Mouse (Mus musculus) ovary, postnatal 36 days (tissue): Measurements from ENCODE around the gene St3gal3.
A peak's percentile ranks its signal among the peaks of the same experiment; 100 is the strongest.

ENCODE experiments used
- DNase-seq: peaks from one replicate; pipeline ENCODE4 v3.0.0; 2022; ENCODE audit warnings: low spot score, mixed read lengths

St3gal3 gene

GRCm38 (mm10) chr4:118019218-118019617 lies 115.5 kb downstream of the St3gal3 start:
- DNase-seq: no peak

GRCm38 (mm10) chr4:118017021-118017805 lies 117.5 kb downstream of the St3gal3 start:
- DNase-seq: no peak

DNA sequence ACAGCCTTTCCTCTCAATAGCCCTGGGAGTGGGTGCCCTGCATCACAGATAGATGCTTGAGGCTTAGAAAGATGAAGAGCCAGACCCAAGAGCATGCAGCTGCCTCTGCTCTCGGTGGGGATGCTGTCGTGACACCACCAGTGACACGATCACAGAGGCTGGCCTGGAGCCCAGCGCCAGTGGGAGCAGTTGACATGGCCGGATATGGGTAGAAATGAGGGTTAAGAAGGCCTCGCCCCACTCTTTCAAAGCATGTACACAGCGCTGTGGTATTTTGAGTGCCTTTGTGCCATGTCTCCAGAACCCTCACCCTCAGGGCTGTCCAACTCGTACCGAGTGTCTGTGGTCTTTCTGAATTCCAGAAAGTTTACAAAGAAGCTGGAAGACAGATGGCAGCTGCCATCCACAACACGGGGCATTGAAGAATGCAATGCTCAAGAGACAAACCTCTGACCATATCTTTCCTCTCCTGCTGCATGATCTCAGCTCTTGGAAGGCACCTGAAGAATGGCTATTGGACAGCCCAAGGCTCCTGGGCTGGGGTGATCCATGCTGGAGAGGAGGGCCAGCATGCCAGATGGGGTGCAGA lies 118.3 kb downstream of the St3gal3 start:
- DNase-seq: no peak

- DNase-seq: no peak
These were observed 119.1 kb downstream of the St3gal3 start for GRCm38 (mm10) chr4:118015636-118016035.

DNA sequence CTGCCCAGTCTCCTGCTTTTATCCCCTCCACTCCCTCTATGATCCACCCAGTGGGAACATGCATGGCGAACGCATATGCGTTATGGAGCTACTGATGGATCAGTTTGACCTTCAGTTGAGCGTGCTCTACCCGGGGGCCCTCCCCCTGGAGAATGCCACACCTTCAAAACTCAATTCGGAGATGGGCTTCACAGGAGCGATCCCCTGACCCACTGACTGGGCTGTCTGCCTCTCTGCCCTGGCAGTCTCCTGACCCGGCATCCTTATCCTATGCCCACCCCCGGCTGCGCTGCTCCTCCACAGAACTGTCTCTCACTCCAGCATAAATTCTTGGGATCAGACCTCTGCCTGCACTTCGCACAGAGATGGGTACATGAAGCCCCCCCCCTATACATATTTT lies 119.6 kb downstream of the St3gal3 start:
- DNase-seq: no peak

DNA sequence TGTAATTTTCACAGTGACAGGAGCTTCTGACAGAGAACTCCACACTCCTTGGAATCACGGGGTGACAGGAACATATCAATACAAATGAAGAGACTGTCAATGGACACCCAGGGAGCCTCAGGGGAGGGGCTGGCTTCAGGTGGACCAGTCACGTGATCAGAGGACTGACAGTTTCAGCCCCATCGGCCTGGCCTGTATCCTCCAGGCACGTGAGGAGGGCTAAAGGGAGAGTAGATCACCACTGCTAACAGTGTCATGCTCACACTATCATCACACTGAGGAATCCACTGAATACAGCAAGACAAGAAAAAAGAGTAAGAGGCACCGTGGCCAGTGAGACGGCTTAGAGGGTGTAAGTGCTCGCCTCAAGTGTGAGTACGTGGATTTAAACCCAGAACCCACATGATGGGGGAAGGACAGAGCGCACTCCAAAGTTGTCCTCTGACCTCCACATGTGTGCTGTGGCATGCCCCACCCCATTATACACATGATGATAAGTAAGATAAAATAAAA lies 124.0 kb downstream of the St3gal3 start:
- DNase-seq: no peak

DNA sequence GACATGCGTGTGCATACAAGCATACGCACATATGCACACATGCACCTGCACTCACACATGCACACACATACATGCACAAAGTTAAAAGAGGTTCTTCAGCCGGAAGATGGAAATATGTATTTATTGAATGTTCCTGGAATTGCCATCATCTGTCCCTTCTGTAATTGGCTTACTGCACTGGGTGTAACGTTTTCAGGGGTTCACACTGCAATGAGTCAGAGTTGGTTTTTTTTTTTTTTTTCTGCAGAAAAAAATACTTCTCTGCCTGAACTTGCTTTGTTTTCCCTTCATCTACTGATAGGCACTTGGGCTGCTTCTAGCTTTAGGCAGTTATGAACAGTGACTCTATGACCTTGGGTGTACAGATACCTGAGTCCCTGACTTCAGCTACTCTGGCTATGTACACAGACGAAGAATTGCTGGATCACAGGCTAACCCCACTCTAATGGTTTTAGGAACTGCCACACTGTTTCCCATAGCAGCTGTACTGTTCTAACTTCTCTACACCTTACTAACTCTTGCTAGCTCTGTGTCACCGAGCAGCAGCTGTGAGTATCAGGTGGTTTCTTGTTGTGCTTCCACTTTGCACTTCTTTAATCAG lies 126.2 kb downstream of the St3gal3 start:
- DNase-seq: no peak

GRCm38 (mm10) chr4:118001355-118001754 lies 133.4 kb downstream of the St3gal3 start:
- DNase-seq: peak; percentile 2

DNA sequence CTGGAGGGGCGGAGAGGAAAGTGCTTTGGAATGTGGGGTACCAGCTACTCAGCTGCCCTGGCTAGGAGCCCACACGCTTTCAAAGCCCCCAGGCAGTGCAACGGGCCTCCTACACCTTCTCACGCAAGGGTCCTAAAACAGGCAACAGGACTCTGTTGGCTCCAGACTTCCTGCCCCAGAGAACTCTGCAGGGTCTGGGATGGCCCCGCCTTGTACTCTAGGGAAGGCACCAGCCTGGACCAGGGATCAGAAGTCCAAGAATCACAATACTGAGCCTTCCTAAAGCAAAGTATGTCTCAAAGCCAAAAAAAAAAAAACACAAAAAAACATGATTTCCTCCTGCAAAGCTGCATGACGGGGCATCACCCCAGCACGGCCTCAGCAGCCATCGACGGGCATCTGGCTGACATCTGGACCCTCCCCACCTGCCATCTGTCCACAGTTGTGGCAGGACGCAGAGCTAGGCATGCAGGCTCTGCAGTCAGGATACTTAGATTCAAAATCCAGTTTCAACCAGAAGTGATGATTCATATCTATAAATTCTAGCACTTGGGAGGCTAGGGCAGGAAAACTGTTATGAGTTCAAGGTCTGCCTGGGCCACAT lies 134.0 kb downstream of the St3gal3 start:
- DNase-seq: peak; percentile 2

GRCm38 (mm10) chr4:117999951-118000350 lies 134.8 kb downstream of the St3gal3 start:
- DNase-seq: peak; percentile 1

- DNase-seq: peak; percentile 28
These were observed 137.1 kb downstream of the St3gal3 start for GRCm38 (mm10) chr4:117997381-117998269.

GRCm38 (mm10) chr4:117996701-117997100 lies 138.0 kb downstream of the St3gal3 start:
- no peak for DNase-seq

DNA sequence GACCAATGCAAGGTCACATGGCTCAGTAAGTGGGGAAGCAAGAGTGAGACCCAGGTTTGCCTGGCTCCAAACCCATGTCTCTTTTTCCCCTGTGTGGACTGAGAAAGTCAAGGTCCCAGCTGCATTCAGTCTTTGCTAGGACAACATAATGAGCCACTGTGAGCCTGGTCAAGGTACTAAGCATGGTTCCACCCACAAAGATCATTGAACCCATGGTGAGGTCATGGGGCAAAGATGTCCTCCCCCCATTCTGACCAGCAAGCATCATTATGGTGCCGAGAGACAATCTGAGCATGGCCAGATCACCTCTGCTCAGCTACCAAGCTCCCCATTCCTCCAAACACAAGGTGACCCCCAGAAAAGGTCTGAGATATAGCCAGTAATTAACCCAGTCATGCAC lies 139.3 kb downstream of the St3gal3 start:
- DNase-seq: no peak

GRCm38 (mm10) chr4:117993421-117993820 lies 141.3 kb downstream of the St3gal3 start:
- DNase-seq: peak; percentile 2

GRCm38 (mm10) chr4:117992872-117993271 lies 141.8 kb downstream of the St3gal3 start:
- DNase-seq: peak; percentile 2

DNA sequence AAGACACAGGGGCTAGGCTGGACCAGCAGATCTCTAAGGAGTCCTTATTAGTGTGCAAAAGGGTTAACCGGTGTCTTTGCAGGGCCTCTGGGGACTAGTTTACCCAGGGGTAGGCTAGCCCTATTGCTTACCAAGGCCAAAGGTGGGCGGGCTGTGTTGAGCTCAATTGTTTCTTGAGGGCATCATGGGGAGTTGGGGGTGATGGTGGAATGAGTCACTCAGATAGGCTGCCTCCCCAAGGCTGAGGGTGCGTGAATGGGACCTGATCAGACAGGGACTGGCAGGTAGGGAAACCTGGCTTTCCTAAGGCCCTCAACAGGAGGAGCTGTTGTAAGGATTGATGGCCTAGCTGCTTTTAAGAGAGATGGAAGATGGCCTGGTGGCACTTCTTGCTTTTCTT lies 142.7 kb downstream of the St3gal3 start:
- peak; percentile 2 for DNase-seq

DNA sequence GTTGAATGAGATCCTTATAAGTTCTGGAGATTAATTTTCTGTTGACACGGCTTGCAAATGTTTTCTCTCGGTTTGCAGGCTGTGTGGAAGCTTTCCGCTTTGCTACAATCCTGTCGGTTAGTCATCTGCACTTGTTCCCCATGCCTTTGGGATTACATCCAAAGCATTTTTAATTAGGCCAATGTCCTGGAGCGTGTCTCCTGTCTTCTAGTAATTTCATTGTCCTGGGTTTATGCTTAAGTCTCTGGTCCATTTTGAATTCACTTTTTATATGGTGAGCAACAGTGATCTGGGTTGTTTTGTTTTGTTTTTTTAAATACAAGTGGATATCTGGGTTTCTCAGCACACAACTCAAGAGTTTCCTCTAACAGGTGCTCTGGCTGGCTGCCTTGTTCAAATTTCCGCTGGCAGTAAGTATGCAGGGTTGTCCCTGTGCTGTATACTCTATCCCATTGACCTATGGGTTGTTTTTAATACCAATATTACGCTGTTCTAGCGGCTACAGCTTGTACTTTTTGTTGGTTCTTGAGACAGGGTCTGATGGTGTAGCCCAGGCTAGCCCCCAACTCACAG lies 143.6 kb downstream of the St3gal3 start:
- peak; percentile 0 for DNase-seq

- DNase-seq: no peak
These were observed 144.1 kb downstream of the St3gal3 start for GRCm38 (mm10) chr4:117990571-117990970.

DNA sequence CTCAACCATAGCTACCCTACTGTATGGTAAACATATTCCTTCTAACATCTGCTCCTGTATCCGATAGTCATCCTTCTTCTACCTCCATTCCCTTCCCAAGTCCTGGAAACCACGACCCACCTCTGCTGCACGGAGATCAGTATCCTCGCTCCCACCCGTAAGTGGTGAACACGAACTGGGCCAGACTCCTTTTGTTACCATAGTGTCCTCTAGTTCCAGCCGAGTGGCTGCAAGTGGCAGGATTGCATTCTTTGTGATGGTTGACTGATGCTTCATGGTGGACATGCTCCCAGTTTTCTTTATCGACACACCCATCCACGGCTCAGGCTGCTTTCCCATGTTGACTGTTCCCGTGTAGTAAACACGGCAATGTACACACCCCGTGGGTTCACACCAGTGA lies 144.9 kb downstream of the St3gal3 start:
- peak; percentile 1 for DNase-seq

GRCm38 (mm10) chr4:117986766-117987165 lies 147.9 kb downstream of the St3gal3 start:
- no peak for DNase-seq

DNA sequence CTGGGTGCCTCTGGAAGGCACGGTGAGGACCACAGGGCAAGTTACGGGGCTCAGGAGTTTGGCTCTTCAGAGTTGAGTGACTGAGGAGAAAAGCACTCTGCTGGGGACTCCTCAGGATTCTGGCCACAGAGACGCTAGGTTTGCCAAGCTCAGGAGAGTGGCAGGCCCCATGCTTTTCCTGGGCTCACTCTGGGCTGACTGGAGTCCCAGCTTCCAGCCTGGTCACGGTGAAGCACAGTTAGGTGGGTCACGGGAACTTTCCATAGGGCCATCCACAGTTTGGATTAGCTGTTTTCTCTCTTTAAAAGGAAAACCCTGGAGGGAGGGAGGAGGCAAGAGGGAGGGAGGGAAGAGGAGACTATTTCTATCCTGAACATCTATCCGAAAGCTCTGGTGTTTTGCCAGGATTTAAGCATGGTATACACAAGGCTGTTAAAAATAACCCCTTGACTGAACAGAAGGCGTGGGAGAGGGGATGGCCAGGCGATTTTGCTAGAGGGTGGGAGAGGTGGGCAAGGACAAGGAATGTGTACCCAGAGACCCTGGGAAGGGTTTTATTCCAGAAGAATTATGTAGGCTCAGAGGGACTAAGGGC lies 149.6 kb downstream of the St3gal3 start:
- no peak for DNase-seq
